Mouse (Mus musculus): ENCODE measurements around the gene Hoxb8. TPM values are rescaled to one million over a fixed set of nuclear protein-coding genes. Genes with fewer than 3 reads are reported as not detected.

The Hoxb8 gene
- polyA plus RNA-seq, 1 experiment from 2014 or later = 0.30 TPM

- H3K27me3 ChIP-seq (ENCODE audit: insufficient read depth, poor library complexity, severe bottlenecking) = peaks cover 100% of the 10 kb centered on the region
- peaks cover 33% of the 10 kb centered on the region for H3K4me1 ChIP-seq
- H3K27ac ChIP-seq = no peak overlapping the region
- no peaks in the 10 kb centered on the region for H3K9me3 ChIP-seq
- no peak for DNase-seq (ENCODE audit: low spot score)
- peak overlapping the region; percentile 57; the same call in 1 of the 2 replicates for H3K4me3 ChIP-seq
- 6% methylated on average over 23 of the region's 23 CpGs for WGBS
- no peaks in the 10 kb centered on the region for H3K36me3 ChIP-seq
Measured at GRCm38 (mm10) chr11:96302381-96303150, 20.9 kb downstream of the Hoxb8 start.

GRCm38 (mm10) chr11:96303151-96304099 is 21.7 kb downstream of the Hoxb8 start, which contains the start of gene Hoxb5:
Gene Hoxb5 (plus strand): TSS chr11:96303336.
- DNase-seq (ENCODE audit: low spot score) = no peak
- Histone ChIP-seq H3K36me3 (no peaks in the 10 kb centered on the region), H3K4me3 (peak within 1 kb of the TSS; percentile 57), H3K27me3 (ENCODE audit: insufficient read depth, poor library complexity, severe bottlenecking) (peaks cover 100% of the 10 kb centered on the region), H3K27ac (peak within 1 kb of the TSS; percentile 76), H3K9me3 (no peaks in the 10 kb centered on the region), H3K4me1 (peaks cover 33% of the 10 kb centered on the region)
- WGBS = 1% methylated on average over 69 of the region's 69 CpGs

GRCm38 (mm10) chr11:96304381-96305195 is 22.9 kb downstream of the Hoxb8 start:
- no peak for DNase-seq (ENCODE audit: low spot score)
- peaks cover 26% of the 10 kb centered on the region for H3K4me1 ChIP-seq
- no peaks in the 10 kb centered on the region for H3K9me3 ChIP-seq
- 2% methylated on average over 38 of the region's 38 CpGs for WGBS
- H3K36me3 ChIP-seq = no peaks in the 10 kb centered on the region
- peak overlapping the region; percentile 64 for H3K27ac ChIP-seq
- H3K4me3 ChIP-seq = peak overlapping the region; percentile 46
- peaks cover 100% of the 10 kb centered on the region for H3K27me3 ChIP-seq (ENCODE audit: insufficient read depth, poor library complexity, severe bottlenecking)

GRCm38 (mm10) chr11:96305505-96306182 is 23.9 kb downstream of the Hoxb8 start:
- WGBS = 43% methylated on average over 6 of the region's 6 CpGs
- Histone ChIP-seq H3K27me3 (ENCODE audit: insufficient read depth, poor library complexity, severe bottlenecking) (peaks cover 100% of the 10 kb centered on the region), H3K9me3 (no peaks in the 10 kb centered on the region), H3K4me1 (peaks cover 18% of the 10 kb centered on the region), H3K4me3 (no peak overlapping the region), H3K36me3 (no peaks in the 10 kb centered on the region), H3K27ac (no peak overlapping the region)
- DNase-seq (ENCODE audit: low spot score) = no peak

- no peak for DNase-seq (ENCODE audit: low spot score)
- Histone ChIP-seq H3K4me3 (no peak overlapping the region), H3K27ac (no peak overlapping the region), H3K4me1 (peaks cover 19% of the 10 kb centered on the region), H3K27me3 (ENCODE audit: insufficient read depth, poor library complexity, severe bottlenecking) (peaks cover 100% of the 10 kb centered on the region), H3K9me3 (no peaks in the 10 kb centered on the region), H3K36me3 (no peaks in the 10 kb centered on the region)
- 16% methylated on average over 7 of the region's 7 CpGs for WGBS
Measured at GRCm38 (mm10) chr11:96306183-96306907, 24.6 kb downstream of the Hoxb8 start.

GRCm38 (mm10) chr11:96306908-96307269 is 25.2 kb downstream of the Hoxb8 start:
- Histone ChIP-seq H3K9me3 (no peaks in the 10 kb centered on the region), H3K4me3 (no peak overlapping the region), H3K36me3 (no peaks in the 10 kb centered on the region), H3K4me1 (peaks cover 25% of the 10 kb centered on the region), H3K27ac (no peak overlapping the region), H3K27me3 (ENCODE audit: insufficient read depth, poor library complexity, severe bottlenecking) (peaks cover 100% of the 10 kb centered on the region)
- DNase-seq (ENCODE audit: low spot score) = no peak
- 9% methylated on average over 13 of the region's 13 CpGs for WGBS

GRCm38 (mm10) chr11:96308763-96309162 is 27.1 kb downstream of the Hoxb8 start:
- peaks cover 24% of the 10 kb centered on the region for H3K4me1 ChIP-seq

GRCm38 (mm10) chr11:96309288-96309687 is 27.6 kb downstream of the Hoxb8 start:
- H3K4me1 ChIP-seq = peaks cover 26% of the 10 kb centered on the region
- 15% methylated on average over 4 of the region's 4 CpGs for WGBS
- no peak overlapping the region for H3K4me3 ChIP-seq
- peaks cover 100% of the 10 kb centered on the region for H3K27me3 ChIP-seq (ENCODE audit: insufficient read depth, poor library complexity, severe bottlenecking)
- H3K27ac ChIP-seq = no peak overlapping the region
- H3K36me3 ChIP-seq = no peaks in the 10 kb centered on the region
- no peaks in the 10 kb centered on the region for H3K9me3 ChIP-seq
- DNase-seq (ENCODE audit: low spot score) = no peak

More at GRCm38 (mm10) chr11:96308763-96309162, 27.1 kb downstream of the Hoxb8 start:
- DNase-seq (ENCODE audit: low spot score) = no peak
- 16% methylated on average over 4 of the region's 4 CpGs for WGBS
- Histone ChIP-seq H3K27me3 (ENCODE audit: insufficient read depth, poor library complexity, severe bottlenecking) (peaks cover 100% of the 10 kb centered on the region), H3K4me3 (no peak overlapping the region), H3K9me3 (no peaks in the 10 kb centered on the region), H3K27ac (no peak overlapping the region), H3K36me3 (no peaks in the 10 kb centered on the region)

- Histone ChIP-seq H3K9me3 (no peaks in the 10 kb centered on the region), H3K4me1 (peaks cover 28% of the 10 kb centered on the region), H3K27ac (no peak overlapping the region), H3K27me3 (ENCODE audit: insufficient read depth, poor library complexity, severe bottlenecking) (peaks cover 100% of the 10 kb centered on the region), H3K36me3 (no peaks in the 10 kb centered on the region), H3K4me3 (no peak overlapping the region)
- WGBS = 8% methylated on average over 20 of the region's 20 CpGs
- DNase-seq (ENCODE audit: low spot score) = no peak
Measured at GRCm38 (mm10) chr11:96310183-96310938, 28.7 kb downstream of the Hoxb8 start.

- no peak overlapping the region for H3K27ac ChIP-seq
- WGBS = 15% methylated on average over 6 of the region's 6 CpGs
Measured at GRCm38 (mm10) chr11:96311097-96311496, 29.4 kb downstream of the Hoxb8 start.

More at GRCm38 (mm10) chr11:96311097-96311496, 29.4 kb downstream of the Hoxb8 start:
- Histone ChIP-seq H3K4me1 (peaks cover 28% of the 10 kb centered on the region), H3K27me3 (ENCODE audit: insufficient read depth, poor library complexity, severe bottlenecking) (peaks cover 100% of the 10 kb centered on the region), H3K9me3 (no peaks in the 10 kb centered on the region), H3K36me3 (no peaks in the 10 kb centered on the region), H3K4me3 (peak overlapping the region; percentile 47)
- no peak for DNase-seq (ENCODE audit: low spot score)
